Mouse (Mus musculus): ENCODE data around the gene Pds5b.

DNA sequence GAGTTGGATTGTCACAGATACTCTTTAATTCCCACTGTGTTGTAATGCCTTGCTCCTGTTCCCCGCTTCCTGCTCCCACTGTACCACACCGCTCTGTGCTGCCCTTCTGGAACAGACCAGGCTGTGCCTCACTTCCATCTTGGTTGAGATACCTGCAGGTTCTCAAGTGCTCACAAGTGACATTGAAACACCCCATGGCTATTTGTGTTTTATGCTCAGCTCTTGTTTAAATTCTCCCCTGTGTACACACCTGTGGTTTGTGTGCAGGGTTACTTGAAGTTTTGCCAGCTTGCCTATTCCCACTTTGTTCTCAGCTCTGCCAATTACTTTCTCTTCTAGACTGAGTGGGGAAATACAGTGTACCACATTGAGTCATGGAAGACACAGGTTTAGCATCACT, 115.5 kb downstream of the Pds5b start:
- TF ChIP-seq CTCF (IDR thresholded peaks at IDR 0.05 in 2 of 3, conservative IDR thresholded peaks at IDR 0.05 in 1 of 3; ENCODE audit: control insufficient read depth in 1 of 3, insufficient read depth in 1 of 3, low read depth in 2 of 3, low read length in 3 of 3, poor library complexity in 1 of 3, severe bottlenecking in 1 of 3) (no peak), POLR2A (IDR thresholded peaks at IDR 0.05; ENCODE audit: control insufficient read depth in 1 of 2, insufficient read depth in 1 of 2, low read depth in 1 of 2, low read length in 2 of 2, poor library complexity in 1 of 2) (no peak), ZC3H11A (IDR thresholded peaks at IDR 0.05; ENCODE audit: low read depth, low read length) (no peak), TCF12 (IDR thresholded peaks at IDR 0.05; ENCODE audit: low read depth, low read length) (no peak), USF1 (IDR thresholded peaks at IDR 0.05; ENCODE audit: low read depth, low read length) (no peak), BHLHE40 (IDR thresholded peaks at IDR 0.05; ENCODE audit: borderline replicate concordance, low read depth, low read length) (no peak)
